Mouse (Mus musculus) hindbrain, embryonic 15.5 days (tissue): ENCODE results near the gene Bend3. TPM values are rescaled to one million over a fixed set of nuclear protein-coding genes. Genes with fewer than 3 reads are reported as not detected.

Experiments
- ATAC-seq: fragments of 200-750 bp; cut with Nextera tagmentation; 2 replicates; pipeline ENCODE4 v1.8.0; 2017; ENCODE audit warnings: low read depth, moderate number of reproducible peaks, moderate TSS enrichment; ENCODE audit not compliant: low FRiP score
- H3K27ac ChIP-seq: fragments of 300-500 bp; sonication (generic); replicated peaks from 2 replicates; pipeline ENCODE4 v1.5.1; 2015; ENCODE audit warnings: mild to moderate bottlenecking, inconsistent platforms
- H3K27me3 ChIP-seq: fragments of 300-500 bp; sonication (generic); 2 replicates; pipeline ENCODE4 v1.6.1; 2015; ENCODE audit warnings: control low read depth, inconsistent platforms
- H3K36me3 ChIP-seq: fragments of 300-500 bp; sonication (generic); 2 replicates; pipeline ENCODE4 v1.6.1; 2015; ENCODE audit warnings: control low read depth, inconsistent platforms
- H3K4me1 ChIP-seq: fragments of 300-500 bp; sonication (generic); replicated peaks from 2 replicates; pipeline ENCODE4 v1.6.1; 2015; ENCODE audit warnings: control low read depth, inconsistent platforms
- H3K4me2 ChIP-seq: fragments of 300-500 bp; sonication (generic); 2 replicates; pipeline ENCODE4 v1.6.1; 2015; ENCODE audit warnings: moderate library complexity, mild to moderate bottlenecking, inconsistent platforms
- H3K4me3 ChIP-seq: fragments of 300-500 bp; sonication (generic); 2 replicates; pipeline ENCODE4 v1.5.1; 2015; ENCODE audit warnings: mild to moderate bottlenecking, inconsistent platforms
- H3K9ac ChIP-seq: fragments of 300-500 bp; sonication (generic); 2 replicates; pipeline ENCODE4 v1.6.1; 2015; ENCODE audit warnings: inconsistent platforms
- H3K9me3 ChIP-seq: fragments of 300-500 bp; sonication (generic); 2 replicates; pipeline ENCODE4 v1.6.1; 2016; ENCODE audit warnings: control low read depth, inconsistent platforms
- WGBS: fragments of 180-500 bp; shearing (Covaris S2); methylation state at CpG from one replicate; pipeline ENCODE4 v1.1.7; 2015; 5-methylcytosine and 5-hydroxymethylcytosine counted together
- polyA plus RNA-seq: library from polyadenylated mRNA; unstranded; fragments of >200 nt; fragmentation: Nextera tagmentation; extraction: Ambion mirVana; gene quantifications from 2 replicates; pipeline ENCODE4 v1.2.1, GENCODE M21; 2015

Gene Bend3
- polyA plus RNA-seq, result 3.6 and 4.3 TPM in 2 replicates

DNA sequence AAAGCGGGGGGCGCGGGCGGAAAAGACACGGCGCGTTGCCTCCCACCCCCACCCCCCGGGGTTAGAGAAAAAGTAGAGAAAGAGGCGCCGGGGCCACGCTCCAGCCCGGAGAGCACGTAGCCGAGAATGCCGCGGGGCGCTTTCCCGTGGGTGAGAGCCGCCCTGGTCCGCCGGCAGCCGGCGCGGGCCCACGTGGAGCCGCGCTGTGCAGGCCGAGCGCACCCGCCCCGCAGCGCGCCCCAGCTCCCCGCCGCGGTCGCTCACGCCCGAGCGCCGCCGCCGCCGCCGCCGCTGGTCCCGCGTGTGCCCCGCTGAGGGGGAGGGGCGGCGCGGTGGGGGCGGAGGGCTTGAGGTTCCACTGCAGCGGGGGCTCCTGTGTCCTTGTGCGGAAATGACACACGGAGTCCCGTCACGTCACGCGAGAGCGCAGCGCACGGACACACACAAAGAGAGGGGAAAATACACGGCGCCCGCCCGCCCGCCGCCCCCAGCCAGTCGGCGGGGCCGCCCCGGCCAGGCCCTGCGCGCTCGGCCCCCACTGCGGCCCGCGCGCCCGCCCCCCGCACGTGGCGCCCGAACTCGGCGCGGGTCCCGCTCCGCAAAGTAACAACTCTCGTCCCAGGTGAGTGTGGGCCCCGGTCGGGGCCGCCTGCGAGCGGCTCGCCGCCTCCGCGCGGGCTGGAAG lies at the start of gene Bend3:
Gene Bend3, plus strand, starts transcription at position 81 of the 685 bp plus-strand sequence.
- Histone ChIP-seq H3K9me3 (no peaks in the 10 kb centered on the region), H3K27ac (peak within 1 kb of the TSS; percentile 97), H3K9ac (peak within 1 kb of the TSS; percentile 90), H3K27me3 (no peaks in the 10 kb centered on the region), H3K4me1 (peaks cover 38% of the 10 kb centered on the region), H3K36me3 (no peaks in the 10 kb centered on the region), H3K4me2 (peak within 1 kb of the TSS; percentile 95), H3K4me3 (peak within 1 kb of the TSS; percentile 86)
- ATAC-seq, result peak; percentile 83
- WGBS, result under 1% methylated on average over 53 of the region's 101 CpGs

GRCm38 (mm10) chr10:43430606-43431005 lies 48.0 kb upstream of the Bend3 start:
- Histone ChIP-seq H3K4me2 (no peak overlapping the region), H3K4me1 (no peaks in the 10 kb centered on the region), H3K9ac (no peak overlapping the region), H3K27ac (no peak overlapping the region), H3K36me3 (no peaks in the 10 kb centered on the region), H3K4me3 (no peak overlapping the region), H3K27me3 (no peaks in the 10 kb centered on the region), H3K9me3 (no peaks in the 10 kb centered on the region)
- 80% methylated on average over 5 of the region's 5 CpGs for WGBS
- ATAC-seq, result no peak

GRCm38 (mm10) chr10:43434326-43434725 lies 44.3 kb upstream of the Bend3 start:
- Histone ChIP-seq H3K4me1 (peaks cover 8% of the 10 kb centered on the region), H3K27ac (no peak overlapping the region), H3K4me3 (no peak overlapping the region), H3K27me3 (no peaks in the 10 kb centered on the region), H3K9ac (no peak overlapping the region), H3K9me3 (no peaks in the 10 kb centered on the region), H3K4me2 (no peak overlapping the region), H3K36me3 (no peaks in the 10 kb centered on the region)
- WGBS, result 95% methylated on average over 4 of the region's 4 CpGs
- ATAC-seq, result no peak

DNA sequence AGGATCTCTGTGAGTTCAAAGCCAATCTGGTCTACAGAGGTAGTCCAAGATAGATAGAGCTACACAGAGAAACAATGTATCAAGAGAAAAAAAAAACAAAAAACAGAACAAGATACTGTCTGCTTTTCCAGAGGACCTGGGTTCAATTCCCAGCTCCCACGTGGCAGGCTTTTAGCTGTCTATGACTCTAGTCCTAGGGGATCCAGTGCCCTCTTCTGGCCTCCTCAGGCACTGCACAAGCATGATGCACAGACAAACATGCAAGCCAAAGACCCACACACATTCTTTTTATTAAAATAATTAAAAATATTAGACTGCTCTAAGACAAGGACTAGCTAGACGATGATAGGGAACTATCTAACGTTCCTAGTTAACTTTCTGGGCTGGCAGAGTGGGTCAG lies 42.9 kb upstream of the Bend3 start:
- no peaks in the 10 kb centered on the region for H3K27me3 ChIP-seq
- ATAC-seq, result no peak
- H3K4me3 ChIP-seq, result no peak overlapping the region
- WGBS, result 93% methylated on average over 3 of the region's 3 CpGs
- H3K27ac ChIP-seq, result no peak overlapping the region
- no peak overlapping the region for H3K9ac ChIP-seq
- H3K36me3 ChIP-seq, result no peaks in the 10 kb centered on the region
- H3K9me3 ChIP-seq, result no peaks in the 10 kb centered on the region
- H3K4me2 ChIP-seq, result no peak overlapping the region
- H3K4me1 ChIP-seq, result peaks cover 17% of the 10 kb centered on the region

DNA sequence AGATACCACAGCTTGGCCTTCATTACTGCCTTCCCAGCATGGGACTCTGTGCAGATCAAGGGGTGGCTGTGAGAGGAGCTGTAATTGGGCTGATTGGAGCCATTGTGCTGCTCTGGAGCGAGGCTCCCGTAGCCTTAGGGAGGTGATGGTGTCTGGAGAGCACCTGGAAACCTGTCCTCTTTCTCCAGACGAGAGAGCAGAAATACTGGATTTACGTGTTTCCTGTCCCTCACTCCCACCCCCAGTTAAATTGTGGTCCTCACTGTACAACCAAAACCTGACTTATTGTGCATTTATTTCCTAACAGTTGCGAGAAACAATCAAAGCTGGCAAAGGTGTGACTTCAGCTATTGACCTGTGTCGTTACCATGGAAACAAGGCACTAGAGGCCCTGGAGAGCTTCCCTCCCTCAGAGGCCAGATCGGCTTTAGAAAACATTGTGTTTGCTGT lies 39.1 kb upstream of the Bend3 start:
- H3K27ac ChIP-seq, result peak overlapping the region; percentile 79
- no peaks in the 10 kb centered on the region for H3K36me3 ChIP-seq
- peaks cover 17% of the 10 kb centered on the region for H3K4me1 ChIP-seq
- ATAC-seq, result peak; percentile 67; the same call in 1 of the 2 replicates
- WGBS, result 8% methylated on average over 7 of the region's 7 CpGs
- H3K9ac ChIP-seq, result no peak overlapping the region
- peak overlapping the region; percentile 10 for H3K4me2 ChIP-seq
- H3K27me3 ChIP-seq, result no peaks in the 10 kb centered on the region
- H3K4me3 ChIP-seq, result no peak overlapping the region
- H3K9me3 ChIP-seq, result no peaks in the 10 kb centered on the region

GRCm38 (mm10) chr10:43440050-43440449 lies 38.6 kb upstream of the Bend3 start:
- Histone ChIP-seq H3K4me2 (0 out of 2 replicates have a peak overlapping the region, but pooled peaks have one; percentile 12), H3K36me3 (no peaks in the 10 kb centered on the region), H3K27ac (peak overlapping the region; percentile 79), H3K9ac (no peak overlapping the region), H3K9me3 (no peaks in the 10 kb centered on the region), H3K4me3 (no peak overlapping the region), H3K27me3 (no peaks in the 10 kb centered on the region), H3K4me1 (peaks cover 17% of the 10 kb centered on the region)
- ATAC-seq, result no peak
- WGBS, result 19% methylated on average over 13 of the region's 13 CpGs

GRCm38 (mm10) chr10:43440981-43441740 lies 37.5 kb upstream of the Bend3 start:
- Histone ChIP-seq H3K4me3 (no peak overlapping the region), H3K36me3 (no peaks in the 10 kb centered on the region), H3K27ac (0 out of 2 replicates have a peak overlapping the region, but pooled peaks have one; percentile 1), H3K4me1 (peaks cover 17% of the 10 kb centered on the region), H3K9me3 (no peaks in the 10 kb centered on the region), H3K4me2 (no peak overlapping the region), H3K27me3 (no peaks in the 10 kb centered on the region), H3K9ac (no peak overlapping the region)
- 45% methylated on average over 15 of the region's 15 CpGs for WGBS
- ATAC-seq, result no peak

DNA sequence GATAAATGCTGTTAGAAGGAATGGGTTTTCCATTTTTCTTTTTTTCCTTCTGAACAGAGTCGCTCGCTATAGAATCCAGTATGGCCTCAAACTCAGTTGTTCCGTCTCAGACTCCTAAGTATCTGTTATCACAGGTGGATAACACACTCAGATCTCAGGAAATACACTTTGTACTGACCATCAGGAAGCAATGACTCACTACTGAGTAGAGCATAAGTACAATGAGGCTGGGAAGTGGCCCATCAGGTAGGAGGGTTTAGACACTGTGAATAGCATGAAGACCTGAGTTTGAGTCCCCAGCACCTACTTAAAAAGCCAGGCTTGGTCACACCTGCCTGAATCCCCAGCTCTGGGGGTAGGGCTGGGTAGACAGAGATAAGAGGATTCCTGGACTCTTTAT lies 30.0 kb upstream of the Bend3 start:
- no peaks in the 10 kb centered on the region for H3K36me3 ChIP-seq
- H3K9me3 ChIP-seq, result no peaks in the 10 kb centered on the region
- no peaks in the 10 kb centered on the region for H3K27me3 ChIP-seq
- no peak overlapping the region for H3K4me2 ChIP-seq
- ATAC-seq, result no peak
- no peak overlapping the region for H3K27ac ChIP-seq
- WGBS, result 96% methylated on average over 3 of the region's 3 CpGs
- peaks cover 14% of the 10 kb centered on the region for H3K4me1 ChIP-seq
- no peak overlapping the region for H3K4me3 ChIP-seq
- H3K9ac ChIP-seq, result no peak overlapping the region

GRCm38 (mm10) chr10:43451848-43452662 lies 26.6 kb upstream of the Bend3 start:
- H3K9ac ChIP-seq, result peak overlapping the region; percentile 19; the same call in 1 of the 2 replicates
- 23% methylated on average over 16 of the region's 16 CpGs for WGBS
- H3K36me3 ChIP-seq, result no peaks in the 10 kb centered on the region
- H3K27me3 ChIP-seq, result no peaks in the 10 kb centered on the region
- H3K4me2 ChIP-seq, result peak overlapping the region; percentile 50
- peak; percentile 94 for ATAC-seq
- peak overlapping the region; percentile 19; the same call in 1 of the 2 replicates for H3K4me3 ChIP-seq
- no peak overlapping the region for H3K27ac ChIP-seq
- peaks cover 14% of the 10 kb centered on the region for H3K4me1 ChIP-seq
- no peaks in the 10 kb centered on the region for H3K9me3 ChIP-seq

GRCm38 (mm10) chr10:43452663-43452996 lies 26.0 kb upstream of the Bend3 start:
- H3K27me3 ChIP-seq, result no peaks in the 10 kb centered on the region
- WGBS, result 20% methylated on average over 5 of the region's 5 CpGs
- peaks cover 14% of the 10 kb centered on the region for H3K4me1 ChIP-seq
- no peaks in the 10 kb centered on the region for H3K9me3 ChIP-seq
- H3K4me3 ChIP-seq, result 0 out of 2 replicates have a peak overlapping the region, but pooled peaks have one; percentile 19
- H3K27ac ChIP-seq, result no peak overlapping the region
- H3K36me3 ChIP-seq, result no peaks in the 10 kb centered on the region
- H3K4me2 ChIP-seq, result peak overlapping the region; percentile 50
- peak overlapping the region; percentile 19; the same call in 1 of the 2 replicates for H3K9ac ChIP-seq
- no peak; the same call in 1 of the 2 replicates for ATAC-seq

GRCm38 (mm10) chr10:43454219-43454618 lies 24.4 kb upstream of the Bend3 start:
- no peaks in the 10 kb centered on the region for H3K9me3 ChIP-seq
- H3K9ac ChIP-seq, result no peak overlapping the region
- H3K36me3 ChIP-seq, result no peaks in the 10 kb centered on the region
- no peaks in the 10 kb centered on the region for H3K27me3 ChIP-seq
- WGBS, result 87% methylated on average over 1 of the region's 1 CpGs
- peaks cover 14% of the 10 kb centered on the region for H3K4me1 ChIP-seq
- H3K27ac ChIP-seq, result no peak overlapping the region
- H3K4me3 ChIP-seq, result no peak overlapping the region
- no peak overlapping the region for H3K4me2 ChIP-seq
- no peak for ATAC-seq
